Mouse (Mus musculus) testis, adult 2 months (tissue): ENCODE measurements around the gene Gcsh.

Source experiments
- CTCF ChIP-seq: fragments of 200-500 bp; IDR thresholded peaks from 2 replicates; pipeline ENCODE4 v1.5.1; 2012; ENCODE audit warnings: low read depth, mild to moderate bottlenecking, inconsistent platforms, low read length, moderate library complexity; ENCODE audit not compliant: control insufficient read depth, insufficient read depth, insufficient replicate concordance
- POLR2A ChIP-seq: fragments of 200-500 bp; IDR thresholded peaks from 2 replicates; pipeline ENCODE4 v1.6.1; 2012; ENCODE audit warnings: low read depth, mild to moderate bottlenecking, inconsistent platforms, low read length, moderate library complexity; ENCODE audit not compliant: control insufficient read depth

GRCm38 (mm10) chr8:116991241-116991640 is 2.1 kb downstream of the Gcsh start:
- no peak for TF ChIP-seq POLR2A
- TF ChIP-seq CTCF = no peak
